Mouse (Mus musculus) heart, adult 2 months (tissue): ENCODE data around the gene Ache. TPM values are rescaled to one million over a fixed set of nuclear protein-coding genes. Genes with fewer than 3 reads are reported as not detected.

Experiments
- DNase-seq, 2 experiments: peaks; one replicate each; pipeline ENCODE4 v3.0.0; 2021
- H3K27ac ChIP-seq: fragments of 200-600 bp; 2 replicates; pipeline ENCODE4 v1.8.1; 2022
- H3K27me3 ChIP-seq: fragments of 200-500 bp; 2 replicates; pipeline ENCODE4 v1.6.1; 2012; ENCODE audit warnings: mild to moderate bottlenecking, low read length, inconsistent platforms, mixed read lengths; ENCODE audit not compliant: control insufficient read depth, insufficient read depth
- H3K36me3 ChIP-seq: fragments of 200-500 bp; 2 replicates; pipeline ENCODE4 v1.6.1; 2012; ENCODE audit warnings: low read length, inconsistent platforms; ENCODE audit not compliant: control insufficient read depth, insufficient read depth
- H3K4me1 ChIP-seq: fragments of 200-500 bp; 2 replicates; pipeline ENCODE4 v1.6.1; 2011; ENCODE audit warnings: low read length; ENCODE audit not compliant: control insufficient read depth, insufficient read depth
- H3K4me3 ChIP-seq: fragments of 200-600 bp; 2 replicates; pipeline ENCODE4 v1.8.1; 2022
- H3K79me2 ChIP-seq: fragments of 200-500 bp; replicated peaks from 2 replicates; pipeline ENCODE4 v1.6.1; 2012; ENCODE audit warnings: mild to moderate bottlenecking, inconsistent platforms, low read length, moderate library complexity, mixed read lengths; ENCODE audit not compliant: control insufficient read depth, insufficient read depth
- H3K9ac ChIP-seq: fragments of 200-500 bp; 2 replicates; pipeline ENCODE4 v1.6.1; 2012; ENCODE audit warnings: low read depth, mild to moderate bottlenecking, control low read depth, inconsistent platforms, low read length, mixed read lengths
- CTCF ChIP-seq: fragments of 200-600 bp; IDR thresholded peaks from 2 replicates; pipeline ENCODE4 v1.8.1; 2022; ENCODE audit warnings: antibody characterized with exemption, mild to moderate bottlenecking, moderate library complexity
- EP300 ChIP-seq: fragments of 200-500 bp; IDR thresholded peaks from 2 replicates; pipeline ENCODE4 v1.6.1; 2011; ENCODE audit warnings: low read depth, low read length, control low read depth; ENCODE audit not compliant: insufficient read depth
- POLR2A ChIP-seq: fragments of 200-500 bp; IDR thresholded peaks from 2 replicates; pipeline ENCODE4 v1.6.1; 2011; ENCODE audit warnings: mild to moderate bottlenecking, low read depth, low read length, control low read depth; ENCODE audit not compliant: insufficient read depth
- WGBS: fragments of 180-500 bp; shearing (Covaris S2); methylation state at CpG from one replicate; pipeline ENCODE4 v1.1.7; 2018; 5-methylcytosine and 5-hydroxymethylcytosine counted together
- intact Hi-C: fragments of 180-260 bp; cut with DNase I; formaldehyde crosslinking; loops from one replicate; pipeline ENCODE4 v1.15.1; 2025
- polyA plus RNA-seq: library from polyadenylated mRNA; depleted of rRNA; stranded (reverse); fragments of >200 nt; gene quantifications from 2 replicates; pipeline ENCODE4 v1.2.3, GENCODE M21; 2012
- total RNA-seq, 2 experiments: library from RNA; stranded (reverse); gene quantifications; 2 replicates each; pipeline ENCODE4 v1.2.3; 2021

The Ache gene
- total and polyA plus RNA-seq, 3 experiments, result 1.5 to 4.9 (median 2.2) TPM

GRCm38 (mm10) chr5:137285045-137285444, 2.3 kb upstream of the Ache start:
- H3K79me2 ChIP-seq, result no peaks in the 10 kb centered on the region
- TF ChIP-seq CTCF, result peak; percentile 78
- no peak for TF ChIP-seq EP300
- no peak overlapping the region for H3K27ac ChIP-seq
- intact Hi-C loops, result no loop called here
- peak in 1 of 2 experiments; percentile 46 for DNase-seq
- H3K27me3 ChIP-seq, result no peaks in the 10 kb centered on the region; the same call in 1 of the 2 replicates
- no peaks in the 10 kb centered on the region for H3K4me1 ChIP-seq
- no peak overlapping the region for H3K4me3 ChIP-seq
- WGBS, result 63% methylated on average over 5 of the region's 5 CpGs
- H3K36me3 ChIP-seq, result no peaks in the 10 kb centered on the region
- no peak overlapping the region for H3K9ac ChIP-seq

GRCm38 (mm10) chr5:137285986-137286385, 1.3 kb upstream of the Ache start:
- no peak overlapping the region for H3K4me3 ChIP-seq
- intact Hi-C loops, result loop anchor here (1.0 to 2.0 kb wide), 3 partner anchors 127 to 163 kb away; no protein-coding TSS in a partner anchor
- 40% methylated on average over 7 of the region's 7 CpGs for WGBS
- no peaks in the 10 kb centered on the region for H3K36me3 ChIP-seq
- DNase-seq, result no peak
- no peaks in the 10 kb centered on the region for H3K79me2 ChIP-seq
- TF ChIP-seq EP300 (no peak), CTCF (no peak), POLR2A (no peak)
- no peaks in the 10 kb centered on the region; the same call in 1 of the 2 replicates for H3K27me3 ChIP-seq
- H3K27ac ChIP-seq, result no peak overlapping the region
- no peaks in the 10 kb centered on the region for H3K4me1 ChIP-seq
- H3K9ac ChIP-seq, result no peak overlapping the region

GRCm38 (mm10) chr5:137286655-137287031, 676 bp upstream of the Ache start:
- DNase-seq, result peak; percentile 89 to 93
- H3K27ac ChIP-seq, result peak overlapping the region; percentile 5
- no peaks in the 10 kb centered on the region for H3K4me1 ChIP-seq
- 2% methylated on average over 16 of the region's 16 CpGs for WGBS
- H3K79me2 ChIP-seq, result no peaks in the 10 kb centered on the region
- no peaks in the 10 kb centered on the region for H3K36me3 ChIP-seq
- no peak overlapping the region for H3K9ac ChIP-seq
- intact Hi-C loops, result loop anchor here (1.0 to 2.0 kb wide), 3 partner anchors 127 to 164 kb away; no protein-coding TSS in a partner anchor
- no peaks in the 10 kb centered on the region; the same call in 1 of the 2 replicates for H3K27me3 ChIP-seq
- TF ChIP-seq CTCF (peak; percentile 77), POLR2A (no peak), EP300 (peak; percentile 68; the same call in 1 of the 2 replicates)
- H3K4me3 ChIP-seq, result peak overlapping the region; percentile 34; the same call in 1 of the 2 replicates

GRCm38 (mm10) chr5:137287953-137288743, 829 bp downstream of the Ache start:
- Histone ChIP-seq H3K4me1 (no peaks in the 10 kb centered on the region), H3K27me3 (no peaks in the 10 kb centered on the region; the same call in 1 of the 2 replicates), H3K27ac (peak overlapping the region; percentile 36; the same call in 1 of the 2 replicates), H3K4me3 (peak overlapping the region; percentile 34), H3K36me3 (no peaks in the 10 kb centered on the region), H3K9ac (peak overlapping the region; percentile 64), H3K79me2 (no peaks in the 10 kb centered on the region)
- peak; percentile 38 to 60 for DNase-seq
- 1% methylated on average over 62 of the region's 65 CpGs for WGBS
- TF ChIP-seq CTCF (no peak), EP300 (no peak), POLR2A (no peak)
- intact Hi-C loops, result loop anchor here (2.0 kb wide), 1 partner anchor 165 kb away; no protein-coding TSS in a partner anchor

- Histone ChIP-seq H3K79me2 (no peaks in the 10 kb centered on the region), H3K27ac (peak overlapping the region; percentile 17; the same call in 1 of the 2 replicates), H3K4me3 (peak overlapping the region; percentile 21; the same call in 1 of the 2 replicates), H3K4me1 (no peaks in the 10 kb centered on the region), H3K9ac (no peak overlapping the region), H3K36me3 (no peaks in the 10 kb centered on the region), H3K27me3 (no peaks in the 10 kb centered on the region; the same call in 1 of the 2 replicates)
- WGBS, result 9% methylated on average over 25 of the region's 25 CpGs
- no peak for TF ChIP-seq EP300
- TF ChIP-seq CTCF, result peak; percentile 55
- no peak for TF ChIP-seq POLR2A
- intact Hi-C loops, result no loop called here
- peak; percentile 30 to 40 for DNase-seq
Measured at GRCm38 (mm10) chr5:137288999-137289470, 1.7 kb downstream of the Ache start.
